Mouse (Mus musculus): ENCODE results near the gene Aplp2.

- TF ChIP-seq CTCF (IDR thresholded peaks at IDR 0.05; ENCODE audit: control insufficient read depth, insufficient read depth, low read length) (no peak), POLR2A (IDR thresholded peaks at IDR 0.05; ENCODE audit: borderline replicate concordance, control insufficient read depth, low read depth, low read length) (no peak)
These were observed 85.5 kb downstream of the Aplp2 start for GRCm38 (mm10) chr9:31126079-31126478.
